Mouse (Mus musculus) intestine, embryonic 14.5 days (tissue): ENCODE results near the gene Uqcr10. TPM values are rescaled to one million over a fixed set of nuclear protein-coding genes. Genes with fewer than 3 reads are reported as not detected.

ENCODE experiments used
- ATAC-seq: fragments of 200-750 bp; cut with Nextera tagmentation; replicated peaks from 2 replicates; pipeline ENCODE4 v1.8.0; 2017; ENCODE audit warnings: low read depth, moderate number of reproducible peaks, moderate TSS enrichment, moderate library complexity; ENCODE audit not compliant: low FRiP score, low TSS enrichment
- DNase-seq: peaks from one replicate; pipeline ENCODE4 v3.0.0-alpha.2; 2018; ENCODE audit warnings: low spot score
- H3K27ac ChIP-seq: fragments of 300-500 bp; sonication (generic); 2 replicates; pipeline ENCODE4 v1.5.1; 2014; ENCODE audit warnings: low read depth, mild to moderate bottlenecking, control low read depth
- H3K27me3 ChIP-seq: fragments of 300-500 bp; sonication (generic); replicated peaks from 2 replicates; pipeline ENCODE4 v1.6.1; 2014; ENCODE audit warnings: low read length, control low read depth; ENCODE audit not compliant: control insufficient read depth, insufficient read depth
- H3K36me3 ChIP-seq: fragments of 300-500 bp; sonication (generic); 2 replicates; pipeline ENCODE4 v1.6.1; 2014; ENCODE audit warnings: low read length, control low read depth; ENCODE audit not compliant: control insufficient read depth, insufficient read depth
- H3K4me1 ChIP-seq: fragments of 300-500 bp; sonication (generic); replicated peaks from 2 replicates; pipeline ENCODE4 v1.6.1; 2014; ENCODE audit warnings: low read length, control low read depth, mixed read lengths; ENCODE audit not compliant: control insufficient read depth, insufficient read depth
- H3K4me2 ChIP-seq: fragments of 300-500 bp; sonication (generic); 2 replicates; pipeline ENCODE4 v1.6.1; 2014; ENCODE audit warnings: low read length
- H3K4me3 ChIP-seq: fragments of 300-500 bp; sonication (generic); 2 replicates; pipeline ENCODE4 v1.5.1; 2014; ENCODE audit warnings: low read depth, low read length, control low read depth, mixed read lengths
- H3K9ac ChIP-seq: fragments of 300-500 bp; sonication (generic); 2 replicates; pipeline ENCODE4 v1.6.1; 2014; ENCODE audit warnings: mild to moderate bottlenecking, low read length
- H3K9me3 ChIP-seq: fragments of 300-500 bp; sonication (generic); 2 replicates; pipeline ENCODE4 v1.6.1; 2016; ENCODE audit warnings: low read length, control low read depth; ENCODE audit not compliant: control insufficient read depth
- WGBS: fragments of 180-500 bp; shearing (Covaris S2); extraction: QIAGEN DNeasy Blood & Tissue Kit; methylation state at CpG from one replicate; pipeline ENCODE4 v1.1.7; 2014; 5-methylcytosine and 5-hydroxymethylcytosine counted together
- polyA plus RNA-seq: library from polyadenylated mRNA; unstranded; fragments of >200 nt; fragmentation: Nextera tagmentation; extraction: Ambion mirVana; gene quantifications from 2 replicates; pipeline ENCODE4 v1.2.1, GENCODE M21; 2014

Gene Uqcr10
- polyA plus RNA-seq = 954 and 1,060 TPM in 2 replicates

DNA sequence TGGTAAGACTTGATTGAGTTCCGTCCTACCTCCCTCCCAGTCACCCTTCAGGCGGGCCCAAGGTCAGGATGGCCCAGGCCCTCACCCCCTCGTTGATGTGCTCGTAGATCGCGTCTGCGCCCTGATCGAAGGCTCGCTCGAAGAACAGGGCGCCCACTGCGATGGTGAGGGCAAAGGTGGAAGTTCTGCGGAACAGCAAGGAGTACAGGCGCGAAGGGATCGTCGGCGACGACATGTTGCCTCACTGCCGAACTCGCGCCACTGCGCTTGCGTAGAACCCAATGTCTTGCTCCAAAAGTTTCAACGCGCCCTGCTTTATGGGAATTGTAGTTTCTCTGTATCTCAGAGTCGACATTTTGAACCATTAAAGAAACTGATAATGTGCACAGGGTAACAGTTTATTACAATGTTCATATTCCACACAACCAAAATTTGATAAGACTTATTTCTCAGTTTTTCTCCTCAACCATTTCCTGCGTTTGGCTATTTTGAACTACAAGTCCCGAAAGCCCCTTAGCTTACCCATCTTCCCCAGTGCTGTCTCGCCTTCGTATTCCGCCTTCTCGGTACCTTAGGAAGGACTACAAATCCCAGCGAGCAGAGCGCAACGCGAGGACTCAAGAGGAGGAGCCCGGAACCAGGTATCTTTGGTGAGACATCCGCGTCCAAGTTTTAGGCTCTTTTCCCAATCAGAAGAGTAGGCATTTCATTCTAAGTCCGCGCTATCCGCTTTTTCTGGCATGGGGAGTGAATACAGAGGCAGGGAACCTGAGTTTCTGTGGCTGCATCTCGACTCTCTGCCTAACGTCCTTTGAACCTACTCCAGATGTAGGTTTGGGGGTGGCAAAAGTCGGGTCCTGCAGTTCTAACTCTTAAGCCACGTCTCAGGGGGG, at the start of gene Uqcr10, which contains the start of gene Zmat5:
Gene Uqcr10, minus strand, starts transcription at position 271 of the 893 bp plus-strand sequence.
Gene Zmat5, plus strand, starts transcription at position 607 of the 893 bp plus-strand sequence.
- Histone ChIP-seq H3K36me3 (peaks cover 21% of the 10 kb centered on the region), H3K4me3 (peak within 1 kb of the TSS; percentile 100), H3K4me1 (peaks cover 15% of the 10 kb centered on the region), H3K4me2 (peak within 1 kb of the TSS; percentile 88), H3K27ac (peak within 1 kb of the TSS; percentile 74), H3K9ac (peak within 1 kb of the TSS; percentile 92), H3K9me3 (no peaks in the 10 kb centered on the region), H3K27me3 (no peaks in the 10 kb centered on the region)
- under 1% methylated on average over 47 of the region's 47 CpGs for WGBS
- peak; percentile 93 for DNase-seq
- ATAC-seq = peak; percentile 88

DNA sequence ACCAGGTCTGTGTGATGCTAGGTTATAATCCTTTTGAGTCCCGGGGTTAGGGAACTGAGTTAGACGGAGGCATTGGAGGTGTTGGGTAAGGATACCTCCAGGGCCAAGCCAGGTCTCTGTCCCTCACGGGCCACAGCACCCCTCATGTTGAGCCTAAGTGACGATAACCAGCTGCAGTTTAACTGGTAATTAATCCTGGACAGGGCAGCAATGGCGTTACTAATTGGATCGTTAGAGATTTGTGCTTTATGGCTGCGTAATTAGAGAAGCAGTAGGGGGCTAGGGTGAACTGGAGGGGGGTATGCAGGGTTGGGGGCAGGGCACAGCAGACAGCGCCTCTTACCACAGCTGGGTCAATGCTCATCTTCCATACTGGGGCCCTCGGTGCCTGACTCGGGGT, 48.7 kb upstream of the Uqcr10 start:
- Histone ChIP-seq H3K4me1 (no peaks in the 10 kb centered on the region), H3K36me3 (no peaks in the 10 kb centered on the region), H3K4me3 (no peak overlapping the region), H3K9ac (no peak overlapping the region), H3K27ac (no peak overlapping the region), H3K4me2 (no peak overlapping the region), H3K27me3 (peaks cover 23% of the 10 kb centered on the region), H3K9me3 (no peaks in the 10 kb centered on the region; the same call in 1 of the 2 replicates)
- no peak for DNase-seq
- WGBS = 38% methylated on average over 10 of the region's 10 CpGs
- ATAC-seq = no peak

DNA sequence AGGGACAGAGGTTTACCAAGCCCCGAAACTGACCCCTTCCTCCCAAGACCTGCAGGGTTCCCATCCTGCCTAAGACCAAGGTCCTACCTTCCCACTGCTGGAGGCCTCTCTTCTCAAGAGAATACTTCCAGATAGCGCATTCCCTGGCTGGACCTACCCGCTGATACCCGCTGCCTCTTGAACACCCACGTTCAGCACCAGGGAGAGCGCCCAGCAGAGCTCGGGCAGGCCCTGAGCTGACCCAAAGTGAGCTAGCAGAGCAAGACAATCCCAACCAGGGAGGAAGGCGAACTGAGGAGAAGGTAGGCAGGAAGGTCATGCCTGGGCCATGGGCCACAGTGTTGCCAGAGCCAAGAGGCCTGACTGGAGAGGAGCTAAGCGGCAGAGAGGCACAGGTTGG, 46.1 kb upstream of the Uqcr10 start:
- Histone ChIP-seq H3K9me3 (no peaks in the 10 kb centered on the region; the same call in 1 of the 2 replicates), H3K4me1 (peaks cover 7% of the 10 kb centered on the region), H3K27me3 (peaks cover 48% of the 10 kb centered on the region), H3K36me3 (no peaks in the 10 kb centered on the region), H3K4me3 (no peak overlapping the region), H3K27ac (no peak overlapping the region), H3K9ac (no peak overlapping the region), H3K4me2 (no peak overlapping the region)
- DNase-seq (peak; percentile 90), ATAC-seq (no peak)
- WGBS = 3% methylated on average over 9 of the region's 9 CpGs

DNA sequence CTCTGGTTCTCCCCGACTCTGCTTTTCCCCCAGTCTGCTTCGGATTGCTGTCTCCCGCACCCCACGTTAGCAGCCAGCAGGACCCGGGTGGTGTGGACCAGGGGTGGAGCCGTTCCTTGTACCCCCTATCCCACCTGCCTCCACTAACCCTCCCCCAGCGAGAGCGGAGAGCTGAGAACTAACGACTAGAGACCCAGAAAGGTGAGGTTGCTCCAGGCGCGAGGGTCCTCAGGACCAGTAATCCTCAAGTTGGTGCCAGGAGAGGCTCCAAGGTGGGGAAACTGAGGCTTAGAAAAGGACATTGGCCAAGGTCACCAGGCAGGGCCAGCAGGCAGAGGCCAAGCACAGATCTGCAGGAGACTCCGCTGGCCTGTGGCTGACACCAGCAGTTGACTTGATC, 43.1 kb upstream of the Uqcr10 start:
- ATAC-seq (no peak), DNase-seq (no peak)
- Histone ChIP-seq H3K36me3 (no peaks in the 10 kb centered on the region), H3K4me2 (peak overlapping the region; percentile 76), H3K27ac (no peak overlapping the region), H3K9me3 (no peaks in the 10 kb centered on the region), H3K4me3 (peak overlapping the region; percentile 35), H3K9ac (no peak overlapping the region), H3K4me1 (peaks cover 7% of the 10 kb centered on the region), H3K27me3 (peaks cover 69% of the 10 kb centered on the region)
- 2% methylated on average over 12 of the region's 12 CpGs for WGBS

DNA sequence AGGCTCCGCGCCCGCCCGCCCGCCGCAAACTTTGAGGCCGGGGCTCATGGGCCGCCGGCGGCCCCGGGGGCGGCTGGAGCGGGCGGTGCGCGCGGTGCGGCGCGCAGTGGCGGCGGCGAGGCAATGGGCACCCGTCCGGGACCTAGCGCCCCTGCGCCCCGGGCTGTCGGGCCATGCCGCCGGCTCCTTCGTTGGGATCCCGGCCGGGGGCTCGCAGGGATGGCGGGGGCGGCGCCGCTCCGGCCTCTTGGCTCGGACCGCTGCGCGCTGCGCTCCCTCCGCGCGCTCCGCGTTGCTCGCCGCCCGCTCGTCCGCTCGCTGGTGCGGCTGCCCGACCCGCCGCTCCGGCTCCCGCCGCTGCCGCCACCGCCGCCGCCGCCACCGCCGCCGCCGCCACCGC, 42.6 kb upstream of the Uqcr10 start, which contains the start of gene Cabp7:
Gene Cabp7, minus strand, starts transcription at position 46 of the 400 bp plus-strand sequence.
- H3K9me3 ChIP-seq = no peaks in the 10 kb centered on the region
- H3K4me3 ChIP-seq = peak within 1 kb of the TSS; percentile 35
- peak within 1 kb of the TSS; percentile 76 for H3K4me2 ChIP-seq
- H3K4me1 ChIP-seq = peaks cover 7% of the 10 kb centered on the region
- 0% methylated on average over 10 of the region's 73 CpGs for WGBS
- H3K27ac ChIP-seq = no peak within 1 kb of the TSS
- no peak within 1 kb of the TSS for H3K9ac ChIP-seq
- H3K36me3 ChIP-seq = no peaks in the 10 kb centered on the region
- H3K27me3 ChIP-seq = peaks cover 69% of the 10 kb centered on the region
- ATAC-seq (no peak), DNase-seq (no peak)

DNA sequence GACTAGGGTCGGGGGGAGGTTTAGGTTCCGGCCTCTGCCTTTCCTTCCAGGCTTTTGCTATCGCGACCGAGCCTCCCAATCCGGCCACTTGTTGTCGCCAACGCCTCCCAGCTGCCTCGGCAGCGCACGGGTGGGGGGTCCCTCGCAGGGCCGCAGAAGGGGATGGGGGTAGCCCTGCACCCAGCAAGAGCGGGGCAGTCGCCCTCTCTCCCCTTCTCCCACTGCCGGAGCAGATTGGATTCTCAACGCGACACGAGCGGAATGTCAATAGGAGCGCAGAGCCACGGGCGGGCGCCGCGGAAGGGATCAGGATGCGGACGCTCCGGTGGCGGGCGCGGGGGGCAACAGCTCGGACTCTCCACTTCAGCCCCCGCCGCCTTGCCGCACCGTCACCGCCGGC, 41.8 kb upstream of the Uqcr10 start:
- ATAC-seq (no peak), DNase-seq (no peak)
- H3K4me1 ChIP-seq = peaks cover 7% of the 10 kb centered on the region
- H3K36me3 ChIP-seq = no peaks in the 10 kb centered on the region
- no peak overlapping the region for H3K27ac ChIP-seq
- under 1% methylated on average over 27 of the region's 39 CpGs for WGBS
- H3K4me2 ChIP-seq = peak overlapping the region; percentile 76
- no peak overlapping the region for H3K9ac ChIP-seq
- H3K9me3 ChIP-seq = no peaks in the 10 kb centered on the region
- peaks cover 69% of the 10 kb centered on the region for H3K27me3 ChIP-seq
- peak overlapping the region; percentile 35 for H3K4me3 ChIP-seq

DNA sequence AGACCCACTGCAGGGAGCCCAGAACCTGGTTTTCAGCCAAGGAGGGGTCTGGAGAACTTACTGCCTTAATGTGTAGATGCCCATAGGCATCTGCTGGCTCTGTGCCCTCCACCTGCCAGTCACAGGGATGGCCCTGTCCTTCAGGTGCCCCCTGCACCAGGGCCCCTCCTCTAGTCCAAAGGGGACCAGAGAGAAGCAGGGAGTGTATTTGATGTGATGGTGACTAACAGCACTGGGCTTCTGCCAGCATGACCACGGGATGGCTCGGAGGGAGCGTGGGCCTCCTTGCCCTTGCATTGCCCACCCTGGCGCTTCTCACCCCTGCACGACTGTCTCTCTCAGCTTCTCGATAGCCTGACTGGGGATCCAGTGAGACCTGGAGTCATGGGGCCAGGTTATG, 40.5 kb upstream of the Uqcr10 start:
- Histone ChIP-seq H3K4me2 (no peak overlapping the region), H3K4me3 (no peak overlapping the region), H3K9ac (no peak overlapping the region), H3K27me3 (peaks cover 65% of the 10 kb centered on the region), H3K9me3 (no peaks in the 10 kb centered on the region), H3K27ac (no peak overlapping the region), H3K36me3 (no peaks in the 10 kb centered on the region), H3K4me1 (peaks cover 7% of the 10 kb centered on the region)
- WGBS = 68% methylated on average over 6 of the region's 6 CpGs
- no peak for DNase-seq
- ATAC-seq = no peak

DNA sequence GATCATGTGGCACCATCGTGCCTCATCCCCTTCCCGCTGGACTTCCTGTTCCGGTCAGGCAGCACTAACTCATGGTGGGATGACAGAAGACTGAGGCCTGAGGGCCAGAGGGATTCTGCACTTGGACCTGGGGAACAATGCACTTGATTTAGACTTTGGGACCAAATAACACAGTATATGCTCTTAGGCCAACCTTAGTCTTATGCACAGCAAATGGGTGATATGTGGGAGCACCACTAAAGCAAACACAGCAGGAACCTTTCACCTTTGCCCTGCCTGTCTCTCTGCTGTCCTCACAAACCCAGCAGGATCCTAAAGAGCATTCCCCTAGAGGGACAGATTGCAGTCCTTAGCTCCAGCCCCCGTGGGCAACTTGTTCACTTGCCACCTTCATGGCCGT, 36.6 kb upstream of the Uqcr10 start:
- Histone ChIP-seq H3K27ac (no peak overlapping the region), H3K4me3 (no peak overlapping the region), H3K4me1 (no peaks in the 10 kb centered on the region; the same call in 1 of the 2 replicates), H3K9me3 (no peaks in the 10 kb centered on the region), H3K4me2 (no peak overlapping the region), H3K9ac (no peak overlapping the region), H3K27me3 (peaks cover 26% of the 10 kb centered on the region), H3K36me3 (no peaks in the 10 kb centered on the region; the same call in 1 of the 2 replicates)
- ATAC-seq = no peak
- DNase-seq = no peak
- 64% methylated on average over 5 of the region's 5 CpGs for WGBS
